18 mouse cellular contexts compared by ENCODE assay signal in genomic region chr7:89511921-89512514, GRCm38 (mm10). TPM values are rescaled to one million over a fixed set of nuclear protein-coding genes. Genes with fewer than 3 reads are reported as not detected.
DNase-seq lines count a peak whose midpoint lies in the region; ATAC-seq lines count a peak whose summit lies in the region.
"Had no signal": no experiment of that assay in that cellular context is flagged by ENCODE, and none has a peak within 500 bp of the region (broad histone marks: within the 10 kb centered on the region; RNA-seq: fewer than 3 reads in every experiment).

No protein-coding gene starts in this region.

- H3K9ac ChIP-seq in hindbrain, embryonic 16.5 days (ENCODE audit: low read depth, low read length) = no peak overlapping the region
- H3K9ac ChIP-seq: embryonic facial prominence, embryonic 12.5 days; heart, embryonic 12.5 days; lung, embryonic 14.5 days had no signal

- DNase-seq in frontal cortex, postnatal 10 days (ENCODE audit: low spot score in 2 of 2) = no peak
- DNase-seq in right cerebral cortex, adult 2 months (ENCODE audit: low spot score in 2 of 2) = peak; percentile 33 to 53
- DNase-seq in right cerebral cortex, postnatal 14 days = no peak
- DNase-seq in heart, adult 8-10 months (ENCODE audit: low spot score) = no peak
- DNase-seq in embryonic facial prominence, embryonic 10.5 days (ENCODE audit: low spot score) = no peak
- DNase-seq in layer of hippocampus, adult 8-10 months (ENCODE audit: low spot score in 2 of 2) = no peak
- DNase-seq: adrenal gland, postnatal 25 days; cerebellum, postnatal 10 days; heart, postnatal 4 days; kidney, adult 18-20 months; kidney, postnatal 14 days; lung, embryonic 14.5 days had no signal

- H3K4me1 ChIP-seq in hindbrain, embryonic 16.5 days (ENCODE audit: control insufficient read depth, insufficient read depth, low read depth, low read length) = peaks cover 6% of the 10 kb centered on the region
- peaks cover 22% of the 10 kb centered on the region for H3K4me1 ChIP-seq in embryonic facial prominence, embryonic 10.5 days

- H3K4me3 ChIP-seq in hindbrain, embryonic 16.5 days (ENCODE audit: low read length) = no peak overlapping the region
- no peak overlapping the region for H3K4me3 ChIP-seq in embryonic facial prominence, embryonic 10.5 days
- H3K4me3 ChIP-seq: embryonic facial prominence, embryonic 12.5 days; heart, embryonic 12.5 days had no signal

- peak; percentile 88 for ATAC-seq in frontal cortex, adult (ENCODE audit: low TSS enrichment)
- ATAC-seq in hindbrain, embryonic 16.5 days = peak; percentile 62; the same call in 1 of the 2 replicates
- ATAC-seq: activated CD4-positive, CD25-positive, alpha-beta regulatory T cell, adult 4 months had no signal

- 24% methylated on average over 4 of the region's 4 CpGs for WGBS in hindbrain, embryonic 16.5 days
- 67% methylated on average over 4 of the region's 4 CpGs for WGBS in embryonic facial prominence, embryonic 10.5 days

- no peak overlapping the region for H3K4me2 ChIP-seq in hindbrain, embryonic 16.5 days (ENCODE audit: low read length)
- H3K4me2 ChIP-seq: embryonic facial prominence, embryonic 12.5 days; heart, embryonic 12.5 days; lung, embryonic 14.5 days had no signal

- H3K36me3 ChIP-seq in hindbrain, embryonic 16.5 days (ENCODE audit: control insufficient read depth, insufficient read depth, low read length) = no peaks in the 10 kb centered on the region
- peaks cover 20% of the 10 kb centered on the region for H3K36me3 ChIP-seq in embryonic facial prominence, embryonic 10.5 days (replicated peaks)

- no peaks in the 10 kb centered on the region; the same call in 1 of the 2 replicates for H3K27me3 ChIP-seq in hindbrain, embryonic 16.5 days (replicated peaks; ENCODE audit: control insufficient read depth, insufficient read depth, low read length)
- H3K27me3 ChIP-seq in embryonic facial prominence, embryonic 10.5 days (replicated peaks; ENCODE audit: low read depth, poor library complexity, severe bottlenecking) = peaks cover 8% of the 10 kb centered on the region; the same call in 1 of the 2 replicates
- H3K27me3 ChIP-seq: embryonic facial prominence, embryonic 12.5 days had no signal

- H3K27ac ChIP-seq in hindbrain, embryonic 16.5 days (ENCODE audit: low read depth, low read length) = no peak overlapping the region
- no peak overlapping the region for H3K27ac ChIP-seq in embryonic facial prominence, embryonic 10.5 days (replicated peaks)
- H3K27ac ChIP-seq: embryonic facial prominence, embryonic 12.5 days; macrophage had no signal

- H3K9me3 ChIP-seq in hindbrain, embryonic 16.5 days (ENCODE audit: control insufficient read depth, low read length) = no peaks in the 10 kb centered on the region
- H3K9me3 ChIP-seq in embryonic facial prominence, embryonic 10.5 days = no peaks in the 10 kb centered on the region
- H3K9me3 ChIP-seq: embryonic facial prominence, embryonic 12.5 days; heart, embryonic 12.5 days had no signal

RNA-seq across cellular contexts. Expression of gene Prss23, which starts 15.0 kb away (rescaled TPM):
- polyA plus RNA-seq in hindbrain, embryonic 16.5 days (2015; fragmentation: Nextera tagmentation; extraction: Ambion mirVana) = 17.3 and 17.7 TPM in 2 replicates
- 10 to 100 TPM; 12.3 to 19.3 (median 17.8) TPM for total RNA-seq in heart, adult 8-10 months (2022)
- 33.1 and 33.4 TPM in 2 replicates for polyA plus RNA-seq in embryonic facial prominence, embryonic 10.5 days (2016; fragmentation: Nextera tagmentation; extraction: Ambion mirVana)
- total RNA-seq in layer of hippocampus, adult 8-10 months (2022) = 10 to 100 TPM; 13.2 to 19.0 (median 14.2) TPM
- polyA plus RNA-seq: activated CD4-positive, CD25-positive, alpha-beta regulatory T cell, adult 4 months; macrophage had no signal

Comparison
In these comparisons a context has a peak if more than half of its experiments do, and no peak if none do; other contexts are left out.
1. DNase-seq: peak in right cerebral cortex, adult 2 months (2 of 2); none in frontal cortex, postnatal 10 days (0 of 2), right cerebral cortex, postnatal 14 days (single experiment), heart, adult 8-10 months (single experiment), embryonic facial prominence, embryonic 10.5 days (single experiment) and layer of hippocampus, adult 8-10 months (0 of 2).